Mouse (Mus musculus): ENCODE data around the gene Cdk6.
"Not testable (repeated sequence)": the region's sequence is repeated elsewhere in the genome, so short reads cannot be mapped to it uniquely, and the experiment has no call there.

The Cdk6 gene

DNA sequence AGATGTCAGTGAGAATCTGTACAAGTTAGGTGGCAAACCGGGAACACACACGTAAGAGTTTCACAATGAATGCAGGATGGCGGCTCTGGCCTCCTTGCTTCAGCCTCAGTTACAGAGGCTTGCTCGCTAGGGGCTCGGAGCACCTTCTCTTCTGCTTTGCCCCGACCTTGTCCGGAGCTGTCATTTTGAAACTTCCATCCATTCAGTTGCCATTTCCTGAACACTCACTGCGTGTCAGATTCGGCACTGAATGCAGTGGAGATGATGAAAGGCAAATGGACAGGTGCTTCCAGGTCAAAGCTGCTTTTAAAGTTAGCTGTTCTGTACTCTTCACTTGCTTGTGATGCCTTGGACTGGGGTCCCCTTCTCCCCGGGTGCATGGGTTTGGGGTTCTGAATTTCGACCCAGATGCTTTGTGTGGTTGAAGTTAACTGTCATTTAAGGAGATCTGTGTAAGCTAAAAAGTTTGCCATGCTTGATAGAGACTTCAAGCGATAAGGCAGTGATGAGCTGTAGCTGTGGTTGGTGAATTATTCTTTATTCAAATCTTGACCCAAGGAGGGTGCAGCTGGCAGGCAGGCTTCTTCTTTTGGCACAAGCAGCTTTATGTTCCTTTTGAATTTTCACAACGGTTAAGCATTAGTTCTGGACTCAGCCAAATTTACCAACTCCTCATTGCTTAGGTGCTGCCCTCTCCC, 41.2 kb downstream of the Cdk6 start:
- no peak for DNase-seq

DNA sequence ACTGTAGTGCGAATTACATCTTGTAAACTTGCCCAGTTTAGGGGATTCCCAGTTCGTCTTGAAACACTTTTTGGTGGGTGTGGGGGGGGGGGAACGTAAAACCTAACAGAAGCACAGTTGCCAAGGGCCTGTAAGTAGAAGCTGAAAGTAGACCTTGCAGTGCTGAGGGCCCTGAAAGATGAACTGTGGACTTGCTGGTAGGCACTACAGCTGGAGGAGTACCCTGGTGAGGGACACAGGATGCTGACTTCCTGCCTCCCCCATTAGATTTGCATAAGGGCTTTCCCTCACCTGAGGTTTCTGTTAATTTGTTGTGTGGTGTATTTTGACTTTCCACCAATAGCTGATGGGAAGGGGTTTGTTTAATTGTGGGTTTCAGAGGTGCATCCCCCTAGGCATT, 42.3 kb downstream of the Cdk6 start:
- no peak for DNase-seq

DNA sequence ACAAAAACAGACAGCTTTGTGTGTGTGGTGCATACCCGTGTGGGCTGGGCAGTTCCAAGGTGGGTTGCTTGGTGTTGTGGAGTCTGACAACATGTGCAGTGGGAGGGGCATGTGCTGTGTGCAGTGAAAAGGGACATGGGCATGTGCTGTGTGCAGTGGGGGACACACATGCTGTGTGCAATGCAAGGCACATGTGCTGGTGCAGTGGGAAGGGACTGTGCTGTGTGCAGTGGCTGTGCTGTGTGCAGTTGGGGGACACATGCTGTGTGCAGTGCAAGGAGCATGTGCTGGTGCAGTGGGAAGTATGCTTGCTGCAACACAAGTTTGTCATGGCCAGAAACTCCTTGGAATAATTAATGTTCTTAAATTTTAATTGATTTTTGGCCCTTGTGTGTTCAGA, 43.8 kb downstream of the Cdk6 start:
- no peak for DNase-seq

DNA sequence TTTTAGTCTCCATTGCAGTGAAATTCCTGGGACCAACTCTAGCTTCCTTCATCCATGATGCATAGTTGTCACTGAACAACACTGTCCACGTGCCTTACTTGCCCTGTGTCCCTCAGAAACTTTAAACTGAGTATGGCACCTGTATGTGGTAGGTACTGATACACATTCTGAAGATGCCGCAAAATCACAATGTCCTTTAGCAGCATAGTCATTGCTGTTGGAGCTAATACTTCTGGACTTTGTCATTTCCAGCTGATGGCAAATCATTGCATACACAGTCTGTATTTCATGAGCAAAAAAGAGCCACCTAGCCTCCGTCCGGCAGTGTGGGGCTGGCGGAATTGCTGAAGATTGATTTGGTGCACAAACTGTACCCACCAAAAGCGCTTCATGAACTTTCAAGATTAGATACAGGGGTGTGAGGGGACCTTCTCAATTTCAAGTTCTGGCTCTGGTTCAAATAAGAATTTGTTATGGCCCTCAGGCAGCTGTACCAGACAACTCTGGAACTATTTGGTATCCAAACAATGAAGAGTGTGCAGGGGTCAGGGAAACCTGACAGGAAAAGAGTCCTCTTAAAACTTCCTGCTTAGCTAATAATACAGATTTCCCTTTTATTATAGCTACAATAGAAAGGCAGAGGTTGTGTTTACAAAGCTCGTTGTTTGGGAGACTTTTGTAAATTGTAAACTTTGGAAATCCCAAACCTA, 44.9 kb downstream of the Cdk6 start:
- no peak for DNase-seq

- DNase-seq: no peak
These were observed 45.4 kb downstream of the Cdk6 start for GRCm38 (mm10) chr5:3386731-3387087.

DNA sequence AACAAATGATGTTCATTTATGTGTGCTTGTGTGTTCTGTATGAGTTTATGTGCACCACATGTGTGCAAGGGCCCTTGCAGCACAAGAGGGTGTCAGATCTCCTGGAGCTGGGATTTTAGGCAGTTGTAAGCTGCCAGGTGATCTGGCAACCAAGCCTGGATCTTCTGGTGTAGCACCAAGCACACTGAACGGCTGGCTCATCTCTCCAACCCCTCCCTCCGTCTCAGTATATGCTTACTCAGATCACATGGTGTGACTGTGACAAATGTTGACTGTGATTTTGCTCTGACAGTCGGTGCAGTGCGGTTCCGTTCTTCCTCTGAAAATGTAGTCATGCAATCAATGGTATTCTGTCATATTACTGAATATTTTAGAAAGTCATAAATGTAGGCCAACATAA, 45.9 kb downstream of the Cdk6 start:
- no peak for DNase-seq

- no peak for DNase-seq
These were observed 51.6 kb downstream of the Cdk6 start for GRCm38 (mm10) chr5:3392856-3393255.

GRCm38 (mm10) chr5:3394145-3394544, 52.9 kb downstream of the Cdk6 start:
- no peak for DNase-seq

DNA sequence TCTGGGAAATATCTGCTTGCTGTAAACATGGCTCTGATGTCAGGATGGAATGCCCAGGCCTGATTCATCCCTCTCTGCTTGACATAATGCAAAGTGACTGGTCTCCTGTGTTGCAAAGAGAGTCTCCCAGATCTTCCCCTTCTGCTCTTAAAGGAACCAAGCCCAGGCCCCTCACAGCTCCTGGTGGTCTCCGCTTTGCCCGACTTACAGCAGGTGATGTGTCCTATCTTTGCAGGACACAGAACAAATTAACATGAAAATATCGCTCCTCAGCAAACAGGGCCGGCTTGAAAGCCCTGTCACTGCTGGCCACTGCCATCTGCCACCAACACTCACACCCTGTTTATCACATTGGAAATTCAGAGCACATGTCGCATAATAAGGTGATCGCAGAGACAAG, 53.7 kb downstream of the Cdk6 start:
- no peak for DNase-seq

DNA sequence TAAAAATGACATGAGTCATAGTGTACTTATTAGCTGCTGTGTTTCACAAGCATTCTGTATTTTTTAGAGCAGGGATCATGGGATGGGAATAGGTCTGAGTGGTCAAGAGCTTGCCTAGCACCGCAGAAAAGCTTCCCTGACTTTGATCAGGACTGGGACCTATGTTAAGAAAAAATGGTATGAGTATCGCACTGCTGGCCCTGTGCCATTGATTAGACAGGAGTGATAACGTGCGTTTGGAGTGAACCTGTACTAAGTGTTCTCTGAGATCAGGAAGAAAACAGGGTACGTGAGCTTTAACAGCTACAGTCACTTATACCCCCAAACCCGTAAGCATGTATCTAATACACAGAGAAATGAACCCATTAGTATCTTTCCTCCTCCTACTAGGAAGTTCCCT, 54.9 kb downstream of the Cdk6 start:
- no peak for DNase-seq

DNA sequence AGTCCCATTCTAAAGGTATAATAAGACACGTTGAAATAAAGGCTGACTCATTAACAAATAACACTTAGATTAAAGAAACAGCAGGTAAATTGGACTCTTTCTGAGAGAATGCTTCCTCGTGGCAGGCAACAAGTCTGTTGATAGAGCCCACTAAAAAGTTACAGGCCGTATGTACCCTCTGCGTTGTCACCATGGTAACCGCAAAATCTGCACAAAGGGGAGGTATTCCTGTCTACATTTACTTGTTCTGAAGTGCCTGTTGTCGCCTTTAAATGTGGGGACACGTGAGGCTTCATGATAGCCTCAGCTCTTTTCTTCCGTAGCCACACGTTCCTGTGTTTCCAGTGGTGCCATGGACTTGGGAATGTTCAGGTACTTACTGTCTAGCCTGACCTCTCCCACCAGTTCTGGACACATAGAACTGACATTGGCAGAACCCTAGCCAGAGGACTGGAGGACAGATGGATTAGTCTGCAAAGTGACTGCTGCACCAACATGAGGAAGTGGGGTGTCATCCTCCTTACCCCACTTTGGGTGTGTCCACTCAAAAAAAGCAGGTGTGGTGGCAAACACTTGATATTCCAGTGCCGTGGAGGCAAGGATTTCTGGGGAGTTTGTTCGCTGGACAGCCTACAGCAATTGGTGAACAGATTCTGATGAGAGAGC, 55.8 kb downstream of the Cdk6 start:
- no peak for DNase-seq

DNA sequence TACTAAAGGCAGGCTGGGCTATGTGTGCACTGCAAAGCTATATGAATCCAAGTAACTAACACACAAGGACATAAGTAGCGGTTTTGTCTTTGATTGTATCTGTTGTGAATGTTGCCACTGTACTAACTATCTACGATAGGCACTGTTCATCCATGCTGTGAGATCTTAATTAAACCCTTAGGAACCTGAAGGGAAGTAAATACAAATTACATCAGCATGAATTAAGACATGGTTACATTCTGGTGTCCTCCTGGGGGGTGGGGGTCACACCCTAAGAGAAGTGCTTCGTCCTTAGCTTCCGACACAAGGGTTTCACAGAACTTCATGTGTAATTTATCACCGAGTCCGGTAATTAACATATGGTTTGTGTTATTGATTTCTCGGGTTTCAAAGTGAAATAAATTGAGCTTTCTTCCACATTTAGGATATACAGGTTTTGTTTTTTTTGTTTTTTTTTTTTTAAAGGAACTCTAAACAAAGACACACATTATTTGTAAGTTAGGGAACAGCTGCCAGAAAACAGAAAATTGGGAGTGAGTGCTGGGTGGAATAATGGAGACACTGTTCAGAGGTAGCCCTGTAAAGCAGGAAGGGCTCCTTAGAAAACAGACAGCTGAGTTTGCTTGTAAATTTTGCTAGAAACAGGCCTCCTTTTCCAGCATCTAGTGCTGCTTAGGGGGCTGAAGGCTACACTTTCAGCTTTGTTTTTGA, 58.7 kb downstream of the Cdk6 start:
- DNase-seq: no peak

- DNase-seq: no peak
These were observed 63.8 kb downstream of the Cdk6 start for GRCm38 (mm10) chr5:3405102-3405501.

GRCm38 (mm10) chr5:3405503-3405902, 64.2 kb downstream of the Cdk6 start:
- DNase-seq: no peak

DNA sequence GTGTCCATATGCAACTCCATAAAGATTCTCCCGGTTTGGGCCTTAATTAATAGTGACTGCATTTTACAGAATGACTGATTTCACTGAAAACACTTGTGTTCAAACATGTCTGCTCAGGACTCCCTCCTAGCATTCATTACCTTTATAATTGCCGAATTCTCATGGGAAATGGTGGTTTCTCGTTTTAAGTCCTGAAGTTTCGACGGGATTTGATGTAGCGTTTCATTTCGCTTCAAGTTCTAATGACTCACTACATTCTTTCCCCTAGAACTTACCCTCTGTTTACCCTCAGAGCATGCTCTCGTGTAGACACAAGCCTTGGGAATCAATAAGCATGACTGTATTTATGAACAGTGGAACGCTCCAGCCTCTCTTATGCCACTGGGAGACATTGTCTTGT, 66.6 kb downstream of the Cdk6 start:
- DNase-seq: no peak

DNA sequence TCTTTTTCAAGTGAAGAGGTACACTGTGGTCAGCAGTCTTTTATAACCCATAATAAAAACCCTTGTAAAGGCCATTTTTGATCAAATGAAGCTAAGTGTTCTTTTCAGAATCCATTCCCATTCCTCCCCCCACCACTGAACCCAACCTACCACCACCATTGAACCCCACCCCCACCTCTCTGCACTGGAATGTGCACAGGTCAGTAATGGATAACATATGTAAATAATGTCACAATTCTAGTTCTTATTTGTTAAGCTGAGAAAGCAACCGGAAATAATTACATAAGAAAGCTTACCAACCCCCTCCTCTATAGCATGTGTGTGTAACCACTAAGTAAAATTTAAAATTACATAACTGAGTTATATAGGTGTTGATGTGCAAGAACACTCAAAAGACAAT, 76.9 kb downstream of the Cdk6 start:
- DNase-seq: not testable (repeated sequence)

- no peak for DNase-seq
These were observed 79.0 kb downstream of the Cdk6 start for GRCm38 (mm10) chr5:3420094-3420831.

GRCm38 (mm10) chr5:3420832-3421228, 79.5 kb downstream of the Cdk6 start:
- DNase-seq: no peak

DNA sequence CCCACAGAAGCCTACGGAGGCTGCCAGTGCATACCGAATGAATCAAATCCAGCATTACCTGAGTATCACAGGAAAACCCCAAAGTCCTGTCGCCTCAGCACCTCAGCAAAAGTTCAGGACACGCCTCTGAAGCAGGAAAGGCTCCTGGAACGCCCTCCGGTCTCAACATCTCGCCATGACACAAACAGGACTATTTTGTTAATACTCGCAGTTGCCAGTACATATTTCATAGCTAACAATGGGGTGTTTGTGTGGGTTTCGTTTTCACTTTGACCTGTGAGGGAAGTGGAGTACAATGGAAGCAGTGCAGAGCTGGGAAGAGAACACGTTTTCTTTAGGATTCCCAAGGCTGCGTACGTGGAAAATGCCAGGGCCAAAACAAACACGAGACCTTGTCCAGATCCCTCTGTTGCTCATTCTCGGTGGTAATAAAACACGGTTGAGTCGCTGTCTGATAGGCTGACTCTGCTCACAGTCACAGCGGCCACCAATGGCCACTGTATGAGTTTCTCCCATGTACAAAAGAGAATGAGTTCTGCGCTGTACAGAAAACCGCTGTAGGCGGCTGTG, 91.9 kb downstream of the Cdk6 start:
- peak in 1 of 2 experiments; percentile 25 for DNase-seq

GRCm38 (mm10) chr5:3434105-3434504, 92.8 kb downstream of the Cdk6 start:
- not testable (repeated sequence) for DNase-seq

- DNase-seq: not testable (repeated sequence)
These were observed 97.2 kb downstream of the Cdk6 start for GRCm38 (mm10) chr5:3438453-3439003.

GRCm38 (mm10) chr5:3439386-3439785, 98.1 kb downstream of the Cdk6 start:
- DNase-seq: not testable (repeated sequence)
